Mouse (Mus musculus): Measurements from ENCODE around the gene Xylt1. TPM values are rescaled to one million over a fixed set of nuclear protein-coding genes. Genes with fewer than 3 reads are reported as not detected.

The Xylt1 gene
- polyA plus RNA-seq, 1 experiment, result 5.7 TPM

- 92% methylated on average over 4 of the region's 4 CpGs for WGBS
- H3K27ac ChIP-seq (ENCODE audit: control insufficient read depth, insufficient read depth, low read length), result no peak overlapping the region
Observed at GRCm38 (mm10) chr7:117621566-117621965, 240.8 kb downstream of the Xylt1 start.

GRCm38 (mm10) chr7:117622769-117623168 lies 242.0 kb downstream of the Xylt1 start:
- Histone ChIP-seq H3K27me3 (ENCODE audit: control insufficient read depth, insufficient read depth, low read length) (no peaks in the 10 kb centered on the region), H3K27ac (ENCODE audit: control insufficient read depth, insufficient read depth, low read length) (no peak overlapping the region), H3K4me1 (replicated peaks; ENCODE audit: control insufficient read depth, insufficient read depth, low read length) (no peaks in the 10 kb centered on the region), H3K36me3 (ENCODE audit: control insufficient read depth, insufficient read depth, low read length) (no peaks in the 10 kb centered on the region), H3K4me3 (ENCODE audit: control insufficient read depth, insufficient read depth, low read length) (no peak overlapping the region)
- DNase-seq, result peak; percentile 70
- WGBS, result 90% methylated on average over 2 of the region's 2 CpGs
- TF ChIP-seq CTCF (IDR thresholded peaks at IDR 0.05; ENCODE audit: borderline replicate concordance, control insufficient read depth, extremely low read depth, insufficient read depth, low read length, poor library complexity), result no peak
- TF ChIP-seq POLR2A (IDR thresholded peaks at IDR 0.05; ENCODE audit: control insufficient read depth, extremely low read depth, insufficient read depth, low read length, poor library complexity), result no peak

More at GRCm38 (mm10) chr7:117621566-117621965, 240.8 kb downstream of the Xylt1 start:
- TF ChIP-seq POLR2A (IDR thresholded peaks at IDR 0.05; ENCODE audit: control insufficient read depth, extremely low read depth, insufficient read depth, low read length, poor library complexity) (no peak), CTCF (IDR thresholded peaks at IDR 0.05; ENCODE audit: borderline replicate concordance, control insufficient read depth, extremely low read depth, insufficient read depth, low read length, poor library complexity) (no peak)
- Histone ChIP-seq H3K36me3 (ENCODE audit: control insufficient read depth, insufficient read depth, low read length) (no peaks in the 10 kb centered on the region), H3K4me1 (replicated peaks; ENCODE audit: control insufficient read depth, insufficient read depth, low read length) (no peaks in the 10 kb centered on the region; the same call in 1 of the 2 replicates), H3K4me3 (ENCODE audit: control insufficient read depth, insufficient read depth, low read length) (no peak overlapping the region), H3K27me3 (ENCODE audit: control insufficient read depth, insufficient read depth, low read length) (no peaks in the 10 kb centered on the region)
- DNase-seq, result no peak

GRCm38 (mm10) chr7:117628791-117629190 lies 248.0 kb downstream of the Xylt1 start:
- no peaks in the 10 kb centered on the region for H3K36me3 ChIP-seq (ENCODE audit: control insufficient read depth, insufficient read depth, low read length)
- no peak for DNase-seq
- no peaks in the 10 kb centered on the region for H3K4me1 ChIP-seq (replicated peaks; ENCODE audit: control insufficient read depth, insufficient read depth, low read length)
- no peaks in the 10 kb centered on the region for H3K27me3 ChIP-seq (ENCODE audit: control insufficient read depth, insufficient read depth, low read length)
- no peak overlapping the region for H3K27ac ChIP-seq (ENCODE audit: control insufficient read depth, insufficient read depth, low read length)
- 87% methylated on average over 3 of the region's 3 CpGs for WGBS
- no peak overlapping the region for H3K4me3 ChIP-seq (ENCODE audit: control insufficient read depth, insufficient read depth, low read length)
- TF ChIP-seq POLR2A (IDR thresholded peaks at IDR 0.05; ENCODE audit: control insufficient read depth, extremely low read depth, insufficient read depth, low read length, poor library complexity), result no peak
- TF ChIP-seq CTCF (IDR thresholded peaks at IDR 0.05; ENCODE audit: borderline replicate concordance, control insufficient read depth, extremely low read depth, insufficient read depth, low read length, poor library complexity), result no peak

- peak; percentile 54 for DNase-seq
- no peak overlapping the region for H3K4me3 ChIP-seq (ENCODE audit: control insufficient read depth, insufficient read depth, low read length)
Observed at GRCm38 (mm10) chr7:117630657-117631056, 249.9 kb downstream of the Xylt1 start.

GRCm38 (mm10) chr7:117635584-117635983 lies 254.8 kb downstream of the Xylt1 start:
- DNase-seq, result peak; percentile 12
- no peak overlapping the region for H3K27ac ChIP-seq (ENCODE audit: control insufficient read depth, insufficient read depth, low read length)
- peaks cover 15% of the 10 kb centered on the region for H3K4me1 ChIP-seq (replicated peaks; ENCODE audit: control insufficient read depth, insufficient read depth, low read length)
- 12% methylated on average over 4 of the region's 4 CpGs for WGBS
- H3K4me3 ChIP-seq (ENCODE audit: control insufficient read depth, insufficient read depth, low read length), result no peak overlapping the region
- H3K36me3 ChIP-seq (ENCODE audit: control insufficient read depth, insufficient read depth, low read length), result no peaks in the 10 kb centered on the region
- no peaks in the 10 kb centered on the region for H3K27me3 ChIP-seq (ENCODE audit: control insufficient read depth, insufficient read depth, low read length)
- TF ChIP-seq CTCF (IDR thresholded peaks at IDR 0.05; ENCODE audit: borderline replicate concordance, control insufficient read depth, extremely low read depth, insufficient read depth, low read length, poor library complexity), result no peak
- no peak for TF ChIP-seq POLR2A (IDR thresholded peaks at IDR 0.05; ENCODE audit: control insufficient read depth, extremely low read depth, insufficient read depth, low read length, poor library complexity)

More at GRCm38 (mm10) chr7:117630657-117631056, 249.9 kb downstream of the Xylt1 start:
- Histone ChIP-seq H3K27me3 (ENCODE audit: control insufficient read depth, insufficient read depth, low read length) (no peaks in the 10 kb centered on the region), H3K4me1 (replicated peaks; ENCODE audit: control insufficient read depth, insufficient read depth, low read length) (peaks cover 9% of the 10 kb centered on the region), H3K27ac (ENCODE audit: control insufficient read depth, insufficient read depth, low read length) (no peak overlapping the region), H3K36me3 (ENCODE audit: control insufficient read depth, insufficient read depth, low read length) (no peaks in the 10 kb centered on the region)
- TF ChIP-seq POLR2A (IDR thresholded peaks at IDR 0.05; ENCODE audit: control insufficient read depth, extremely low read depth, insufficient read depth, low read length, poor library complexity) (no peak), CTCF (IDR thresholded peaks at IDR 0.05; ENCODE audit: borderline replicate concordance, control insufficient read depth, extremely low read depth, insufficient read depth, low read length, poor library complexity) (no peak)
- WGBS, result 85% methylated on average over 5 of the region's 5 CpGs

- no peaks in the 10 kb centered on the region for H3K27me3 ChIP-seq (ENCODE audit: control insufficient read depth, insufficient read depth, low read length)
- H3K4me3 ChIP-seq (ENCODE audit: control insufficient read depth, insufficient read depth, low read length), result no peak overlapping the region
- peaks cover 15% of the 10 kb centered on the region for H3K4me1 ChIP-seq (replicated peaks; ENCODE audit: control insufficient read depth, insufficient read depth, low read length)
- no peak for TF ChIP-seq CTCF (IDR thresholded peaks at IDR 0.05; ENCODE audit: borderline replicate concordance, control insufficient read depth, extremely low read depth, insufficient read depth, low read length, poor library complexity)
- no peak for TF ChIP-seq POLR2A (IDR thresholded peaks at IDR 0.05; ENCODE audit: control insufficient read depth, extremely low read depth, insufficient read depth, low read length, poor library complexity)
- no peak for DNase-seq
- H3K36me3 ChIP-seq (ENCODE audit: control insufficient read depth, insufficient read depth, low read length), result no peaks in the 10 kb centered on the region
- over 99% methylated on average over 3 of the region's 3 CpGs for WGBS
- H3K27ac ChIP-seq (ENCODE audit: control insufficient read depth, insufficient read depth, low read length), result no peak overlapping the region
Observed at GRCm38 (mm10) chr7:117636713-117637112, 255.9 kb downstream of the Xylt1 start.

- DNase-seq, result no peak
- Histone ChIP-seq H3K4me3 (ENCODE audit: control insufficient read depth, insufficient read depth, low read length) (no peak overlapping the region), H3K36me3 (ENCODE audit: control insufficient read depth, insufficient read depth, low read length) (no peaks in the 10 kb centered on the region), H3K27me3 (ENCODE audit: control insufficient read depth, insufficient read depth, low read length) (no peaks in the 10 kb centered on the region), H3K4me1 (replicated peaks; ENCODE audit: control insufficient read depth, insufficient read depth, low read length) (peaks cover 15% of the 10 kb centered on the region), H3K27ac (ENCODE audit: control insufficient read depth, insufficient read depth, low read length) (no peak overlapping the region)
- no peak for TF ChIP-seq POLR2A (IDR thresholded peaks at IDR 0.05; ENCODE audit: control insufficient read depth, extremely low read depth, insufficient read depth, low read length, poor library complexity)
- 93% methylated on average over 2 of the region's 2 CpGs for WGBS
Observed at GRCm38 (mm10) chr7:117637997-117638396, 257.2 kb downstream of the Xylt1 start.

Measured in thymus, adult 2 months (tissue).